Mouse (Mus musculus): ENCODE data around the gene Tnnc2.

- TF ChIP-seq CTCF (conservative IDR thresholded peaks at IDR 0.05; ENCODE audit: insufficient read depth, insufficient read length, low read depth, low read length) = no peak
- TF ChIP-seq POLR2A (IDR thresholded peaks at IDR 0.05; ENCODE audit: low read depth, low read length) = no peak
Observed at GRCm38 (mm10) chr2:164761502-164761901, 18.3 kb downstream of the Tnnc2 start.

Measured in kidney, adult 2 months (tissue).